Mouse (Mus musculus) MEL-GATA-1-ER (cell line): ENCODE data around the gene Rcn1.

Source experiments
- DNase-seq: peaks from one replicate; pipeline ENCODE4 v3.0.0-alpha.2; 2012; ENCODE audit warnings: low read depth; ENCODE audit errors: extremely low read depth

The Rcn1 gene

DNA sequence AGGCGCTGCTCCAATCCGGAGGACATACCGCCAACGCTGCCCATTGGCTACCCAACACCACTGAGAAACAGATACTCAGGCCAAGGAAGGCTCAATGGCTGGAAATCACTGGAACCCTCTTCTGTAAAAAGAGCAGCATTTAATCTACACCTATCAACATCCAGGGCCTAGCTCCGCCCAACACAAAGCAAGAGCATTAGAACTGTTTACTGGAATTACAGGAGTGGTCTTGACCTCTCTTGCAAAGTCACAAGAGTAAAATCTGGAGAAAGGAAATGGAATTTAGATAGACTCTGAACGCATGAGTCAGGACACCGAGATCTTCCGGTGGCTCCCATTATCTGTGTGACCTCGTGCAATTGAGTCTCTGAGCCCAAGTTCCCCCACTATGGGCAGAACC lies 3.1 kb downstream of the Rcn1 start:
- DNase-seq = no peak

GRCm38 (mm10) chr2:105394375-105394774 lies 4.7 kb downstream of the Rcn1 start:
- DNase-seq = no peak

GRCm38 (mm10) chr2:105392514-105392913 lies 6.6 kb downstream of the Rcn1 start:
- DNase-seq = no peak

DNA sequence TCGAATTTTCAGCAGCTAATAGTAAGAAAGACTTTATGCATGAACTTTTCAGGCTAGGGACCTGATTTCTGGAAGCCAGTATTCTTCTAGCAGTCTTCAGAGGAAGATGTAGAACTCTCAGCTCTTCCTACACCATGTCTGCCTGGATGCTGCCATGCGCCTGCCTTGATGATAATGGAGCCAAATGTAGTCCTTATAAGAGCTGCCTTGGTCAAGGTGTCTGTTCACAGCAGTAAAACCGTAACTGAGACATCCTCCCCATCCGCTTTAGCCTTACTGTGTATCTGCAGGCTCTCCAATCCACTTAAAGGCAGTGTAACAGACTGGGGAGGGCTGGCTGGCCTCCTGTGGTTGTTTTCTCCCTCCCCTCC lies 7.7 kb downstream of the Rcn1 start:
- DNase-seq = no peak

DNA sequence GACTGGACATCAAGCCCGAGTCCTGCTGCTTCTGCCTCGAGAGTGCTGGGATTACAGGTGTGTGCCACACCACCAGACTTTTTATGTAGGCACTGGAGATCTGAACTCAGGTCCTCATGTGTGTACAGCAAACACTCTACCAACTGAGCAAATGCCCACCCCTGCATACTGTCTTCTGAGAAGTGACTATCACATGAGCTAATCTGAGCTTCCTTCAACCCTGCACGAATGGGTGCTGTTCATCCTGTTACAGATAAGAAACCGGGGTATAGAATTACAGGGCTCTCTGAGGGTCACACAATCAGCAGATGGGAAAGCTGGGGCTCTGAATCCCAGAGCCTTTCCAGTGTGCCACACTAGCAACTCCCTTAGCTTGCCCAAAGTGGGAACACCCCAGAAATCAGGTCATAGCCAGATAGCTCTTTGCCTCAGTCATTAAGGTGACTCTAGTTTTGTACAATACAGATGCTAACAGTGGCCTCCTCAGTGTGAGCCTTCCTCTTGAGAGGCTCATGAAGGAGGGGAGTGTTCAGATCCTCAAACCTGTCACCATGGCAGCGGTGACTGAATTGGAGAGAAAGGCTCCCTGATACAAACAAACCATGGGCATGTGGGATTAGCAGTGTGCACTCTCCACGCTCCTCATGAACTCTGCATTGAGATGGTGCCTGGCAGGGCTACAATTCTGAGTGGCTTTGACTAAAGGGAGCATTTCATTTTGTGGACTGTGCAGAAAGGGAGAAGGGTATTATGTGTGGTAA lies 8.3 kb downstream of the Rcn1 start:
- no peak for DNase-seq

- DNase-seq = no peak
Observed at GRCm38 (mm10) chr2:105389007-105389890, 9.9 kb downstream of the Rcn1 start.

- no peak for DNase-seq
Observed at GRCm38 (mm10) chr2:105386418-105386817, 12.7 kb downstream of the Rcn1 start.

DNA sequence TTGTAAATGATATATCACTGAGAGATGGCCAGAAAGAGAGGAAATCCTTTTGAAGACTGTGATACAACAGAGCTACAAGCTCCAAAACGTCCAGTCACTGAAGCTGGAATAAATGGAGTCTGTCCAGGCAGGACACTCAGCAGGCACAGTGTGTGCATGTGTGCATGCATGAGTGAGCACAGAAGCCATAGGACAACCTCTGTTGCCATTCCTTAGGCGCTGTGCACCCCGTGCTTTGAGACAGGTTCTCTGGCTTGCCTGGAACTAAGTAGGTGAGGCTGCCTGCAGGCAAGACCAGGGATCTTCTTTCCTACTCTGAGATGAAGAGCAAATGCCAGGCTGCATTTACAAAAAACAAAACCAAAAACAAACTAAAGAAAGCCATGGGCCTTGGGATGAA lies 14.1 kb downstream of the Rcn1 start:
- no peak for DNase-seq

GRCm38 (mm10) chr2:105383063-105383462 lies 16.1 kb downstream of the Rcn1 start:
- DNase-seq = no peak

DNA sequence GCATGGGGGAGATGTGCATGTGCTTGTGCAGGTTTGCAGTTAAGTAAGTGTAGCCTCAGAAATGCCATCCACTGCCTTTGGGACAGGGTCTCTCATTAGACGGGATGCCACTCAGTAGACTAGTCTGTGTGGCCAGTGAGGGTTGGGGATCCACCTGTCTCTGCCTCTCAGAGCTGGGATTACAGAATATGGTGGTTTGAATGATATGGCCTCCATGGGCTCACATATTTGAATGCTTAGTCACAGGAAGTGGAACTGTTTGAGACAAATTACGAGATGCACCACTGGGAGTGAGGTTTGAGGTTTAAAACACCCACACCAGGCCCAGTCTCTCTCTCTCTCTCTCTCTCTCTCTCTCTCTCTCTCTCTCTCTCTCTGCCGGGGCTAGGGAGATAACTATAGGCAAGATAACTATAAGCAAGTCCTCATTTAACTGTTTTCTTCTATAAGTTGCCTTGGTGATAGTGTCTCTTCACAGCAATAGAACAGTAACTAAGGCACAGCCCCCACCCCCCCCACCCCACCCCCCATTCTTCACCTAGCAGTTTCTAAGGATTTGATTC lies 18.3 kb downstream of the Rcn1 start:
- no peak for DNase-seq

GRCm38 (mm10) chr2:105379682-105380081 lies 19.4 kb downstream of the Rcn1 start:
- DNase-seq = no peak

DNA sequence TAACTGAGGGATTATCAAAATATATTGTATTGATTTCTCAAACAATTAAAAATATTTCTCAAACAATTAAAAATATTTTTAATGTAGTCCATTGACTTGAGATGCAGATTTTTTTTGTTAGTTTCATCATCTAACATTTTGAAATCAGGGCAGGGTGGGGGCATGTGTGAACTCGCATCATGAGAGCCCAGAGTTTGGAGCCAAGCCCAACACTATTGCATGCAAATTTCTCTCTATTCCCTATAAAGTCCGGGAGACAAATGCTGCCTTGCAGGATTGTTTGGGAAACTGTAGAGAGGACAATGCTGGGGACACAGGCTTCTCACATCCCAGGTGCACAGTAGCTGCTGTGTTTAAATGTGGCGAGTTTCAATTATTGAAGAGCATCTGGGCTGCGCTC lies 23.4 kb downstream of the Rcn1 start:
- no peak for DNase-seq

DNA sequence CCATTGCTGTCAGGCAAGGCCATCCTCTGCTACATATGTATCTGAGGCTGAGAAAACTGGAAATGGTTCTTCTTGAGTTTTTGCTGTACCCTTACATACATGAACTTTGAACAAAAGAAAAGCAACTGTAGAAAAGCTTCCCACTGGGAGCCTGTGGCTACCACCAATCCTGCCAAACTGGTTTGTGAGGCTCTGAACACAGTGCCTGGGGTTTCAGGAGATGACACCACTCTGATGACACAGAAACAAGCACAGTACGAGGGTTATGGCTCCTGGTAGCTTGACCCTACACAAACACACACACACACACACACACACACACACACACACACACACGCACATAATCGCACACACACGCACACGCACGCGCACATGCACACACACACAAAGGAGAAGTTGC lies 23.9 kb downstream of the Rcn1 start:
- DNase-seq = no peak

DNA sequence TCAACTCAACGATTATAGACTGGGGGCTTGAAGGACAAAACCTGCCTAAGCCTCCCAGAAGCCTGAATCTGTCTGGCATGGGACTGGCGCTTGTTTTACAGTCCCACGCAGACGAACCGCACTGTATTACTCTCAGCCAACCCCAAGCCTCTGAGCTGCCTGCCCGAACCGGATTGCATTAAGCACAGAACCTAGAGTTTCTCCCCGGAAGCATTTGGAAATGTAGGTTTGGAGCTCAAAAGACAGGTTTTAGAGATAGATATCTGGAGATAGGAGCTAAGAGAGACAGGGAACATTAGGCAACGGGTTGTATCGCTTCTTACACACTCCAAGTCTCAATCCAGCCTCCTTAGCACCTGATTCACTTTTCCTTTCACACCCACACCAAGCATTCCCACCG lies 25.5 kb downstream of the Rcn1 start:
- no peak for DNase-seq

DNA sequence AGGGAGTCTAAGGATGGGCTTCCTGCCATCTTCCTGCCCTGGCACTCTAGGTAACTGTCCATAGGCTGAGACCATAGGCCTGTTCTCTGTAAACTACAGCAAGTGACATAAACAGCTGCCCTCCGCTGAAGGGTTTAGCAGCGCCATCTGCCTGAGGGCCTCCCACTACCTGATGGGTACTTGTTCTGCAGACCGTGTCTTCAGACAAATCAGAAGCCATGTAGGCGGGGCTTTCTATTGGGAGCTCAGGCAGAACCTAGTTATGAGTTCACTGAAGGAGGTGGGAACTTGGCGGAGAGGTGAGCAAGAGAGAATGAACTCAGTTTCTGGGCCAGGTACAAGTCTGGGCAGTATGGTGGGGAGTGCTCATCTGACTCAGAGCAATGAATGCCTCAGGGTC lies 26.4 kb downstream of the Rcn1 start:
- no peak for DNase-seq

DNA sequence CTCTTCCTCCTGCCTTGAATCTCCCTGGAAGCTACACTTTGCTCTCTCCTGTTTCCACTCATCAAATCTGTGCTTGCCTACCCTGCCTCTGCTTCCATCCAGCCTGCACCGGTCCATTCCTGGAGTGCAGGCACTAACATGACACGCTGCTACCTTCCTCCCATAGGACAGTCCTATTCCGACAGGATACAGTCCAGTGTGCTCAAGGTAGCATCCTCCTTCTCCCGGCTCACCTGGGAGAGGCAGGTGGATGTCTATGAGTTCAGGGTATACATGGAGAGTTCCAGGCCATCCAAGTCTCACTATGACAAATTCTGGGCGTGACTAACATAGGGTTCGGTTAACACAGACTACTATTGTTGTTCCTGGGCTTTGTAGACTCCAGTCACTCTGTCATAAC lies 27.0 kb downstream of the Rcn1 start:
- no peak for DNase-seq

DNA sequence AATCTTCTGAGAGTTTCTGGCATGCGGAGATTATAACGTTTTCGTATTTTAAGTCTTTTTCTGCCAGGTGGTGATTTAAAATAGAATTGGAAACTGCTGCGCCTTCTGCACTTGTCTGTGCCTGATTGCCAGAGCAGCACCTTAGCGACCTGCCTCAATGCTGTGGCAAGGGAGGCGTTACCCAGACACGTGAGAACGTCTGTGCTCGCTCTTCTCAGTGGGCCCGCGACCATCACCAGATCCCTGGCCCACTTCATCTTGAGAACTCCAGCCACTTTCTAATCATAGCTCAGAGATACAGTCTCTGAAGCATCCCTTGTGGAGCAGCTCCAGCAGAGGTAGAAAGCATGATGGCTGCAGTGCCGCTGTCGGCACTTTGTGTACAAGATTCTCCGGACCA lies 28.4 kb downstream of the Rcn1 start:
- no peak for DNase-seq

GRCm38 (mm10) chr2:105370240-105370639 lies 28.9 kb downstream of the Rcn1 start:
- no peak for DNase-seq

GRCm38 (mm10) chr2:105367623-105368022 lies 31.5 kb downstream of the Rcn1 start:
- DNase-seq = no peak

GRCm38 (mm10) chr2:105358040-105358439 lies 41.1 kb downstream of the Rcn1 start:
- DNase-seq = no peak

GRCm38 (mm10) chr2:105356791-105357190 lies 42.3 kb downstream of the Rcn1 start:
- DNase-seq = no peak

- DNase-seq = no peak
Observed at GRCm38 (mm10) chr2:105348886-105349285, 50.2 kb downstream of the Rcn1 start.
